8 mouse cellular contexts compared by ENCODE assay signal in genomic region chr9:36767203-36768143, GRCm38 (mm10). TPM values are rescaled to one million over a fixed set of nuclear protein-coding genes. Genes with fewer than 3 reads are reported as not detected.
A peak's percentile ranks its signal among the peaks of the same experiment; 100 is the strongest.
DNase-seq lines count a peak whose midpoint lies in the region; ATAC-seq lines count a peak whose summit lies in the region.

Gene Stt3a (minus strand): TSS chr9:36767679.

- peak within 1 kb of the TSS; percentile 89 for H3K4me2 ChIP-seq in hindbrain, embryonic 14.5 days (replicated peaks)

- peak within 1 kb of the TSS; percentile 83 for H3K27ac ChIP-seq in hindbrain, embryonic 14.5 days

- H3K36me3 ChIP-seq in hindbrain, embryonic 14.5 days (replicated peaks; ENCODE audit: control insufficient read depth, insufficient read depth): peaks cover 25% of the 10 kb centered on the region

- peak within 1 kb of the TSS; percentile 80 for H3K4me3 ChIP-seq in hindbrain, embryonic 14.5 days (replicated peaks; ENCODE audit: low read length)

- under 1% methylated on average over 60 of the region's 60 CpGs for WGBS in hindbrain, embryonic 14.5 days

- peak; percentile 100 for ATAC-seq in hindbrain, embryonic 14.5 days (ENCODE audit: low FRiP score)

- H3K4me1 ChIP-seq in hindbrain, embryonic 14.5 days (replicated peaks; ENCODE audit: control insufficient read depth, insufficient read depth, low read length): peaks cover 17% of the 10 kb centered on the region; the same call in 1 of the 2 replicates

- peak within 1 kb of the TSS; percentile 81 for H3K9ac ChIP-seq in hindbrain, embryonic 14.5 days

- DNase-seq in R1 (ENCODE audit: low read depth, low spot score): peak; percentile 100
- DNase-seq in cerebellum, postnatal 25 days: peak; percentile 99 to 100
- peak; percentile 96 to 97 for DNase-seq in frontal cortex, postnatal 25 days (ENCODE audit: low spot score in 2 of 2)
- DNase-seq in hindbrain, embryonic 14.5 days (ENCODE audit: low spot score): peak; percentile 100
- peak; percentile 99 for DNase-seq in layer of hippocampus, postnatal 36 days
- peak; percentile 99 for DNase-seq in lung, postnatal 36 days
- DNase-seq in retina, postnatal 1 day: peak; percentile 100
- peak; percentile 86 to 99 for DNase-seq in urinary bladder, adult 18-20 months (ENCODE audit: low spot score in 2 of 2)

- no peaks in the 10 kb centered on the region for H3K9me3 ChIP-seq in hindbrain, embryonic 14.5 days (ENCODE audit: control insufficient read depth, low read length)

- no peaks in the 10 kb centered on the region for H3K27me3 ChIP-seq in hindbrain, embryonic 14.5 days (ENCODE audit: control insufficient read depth, insufficient read depth, low read length)

RNA-seq across cellular contexts. Expression of gene Stt3a, which starts in this region (rescaled TPM):
- polyA plus RNA-seq in hindbrain, embryonic 14.5 days (2014; fragmentation: Nextera tagmentation; extraction: Ambion mirVana): 79.8 and 95.3 TPM in 2 replicates
- 10 to 100 TPM; 73.0 to 81.6 TPM for total RNA-seq in layer of hippocampus, postnatal 36 days (2021)

Comparison
In these comparisons a context has a peak if more than half of its experiments do, and no peak if none do; other contexts are left out.
1. Peak in every context shown above with its lines: DNase-seq, ATAC-seq, H3K4me3 ChIP-seq and H3K27ac ChIP-seq.